Mouse (Mus musculus) midbrain, postnatal 0 days (tissue): ENCODE results near the gene Lat2. TPM values are rescaled to one million over a fixed set of nuclear protein-coding genes. Genes with fewer than 3 reads are reported as not detected.

ENCODE experiments used
- ATAC-seq: fragments of 200-750 bp; cut with Nextera tagmentation; 2 replicates; pipeline ENCODE4 v1.8.0; 2017; ENCODE audit warnings: moderate number of reproducible peaks, mild to moderate bottlenecking, moderate TSS enrichment, moderate library complexity; ENCODE audit not compliant: low FRiP score
- DNase-seq: peaks from one replicate; pipeline ENCODE4 v3.0.0-alpha.2; 2015; ENCODE audit warnings: low spot score
- H3K27ac ChIP-seq: fragments of 300-500 bp; sonication (generic); 2 replicates; pipeline ENCODE4 v1.5.1; 2014; ENCODE audit warnings: low read depth, mild to moderate bottlenecking, low read length, mixed read lengths
- H3K27me3 ChIP-seq: fragments of 300-500 bp; sonication (generic); 2 replicates; pipeline ENCODE4 v1.6.1; 2014; ENCODE audit warnings: low read length, control low read depth, mixed read lengths; ENCODE audit not compliant: insufficient read depth
- H3K36me3 ChIP-seq: fragments of 300-500 bp; sonication (generic); 2 replicates; pipeline ENCODE4 v1.6.1; 2014; ENCODE audit warnings: low read length, control low read depth, mixed read lengths; ENCODE audit not compliant: insufficient read depth
- H3K4me1 ChIP-seq: fragments of 300-500 bp; sonication (generic); 2 replicates; pipeline ENCODE4 v1.6.1; 2014; ENCODE audit warnings: mild to moderate bottlenecking, control low read depth, antibody characterized with exemption, low read length, mixed read lengths; ENCODE audit not compliant: insufficient read depth
- H3K4me2 ChIP-seq: fragments of 300-500 bp; sonication (generic); 2 replicates; pipeline ENCODE4 v1.6.1; 2014; ENCODE audit warnings: low read depth, mild to moderate bottlenecking, low read length, mixed read lengths; ENCODE audit not compliant: poor library complexity, severe bottlenecking
- H3K4me3 ChIP-seq: fragments of 300-500 bp; sonication (generic); 2 replicates; pipeline ENCODE4 v1.5.1; 2014; ENCODE audit warnings: low read depth, mild to moderate bottlenecking, low read length, moderate library complexity
- H3K9ac ChIP-seq: fragments of 300-500 bp; sonication (generic); replicated peaks from 2 replicates; pipeline ENCODE4 v1.6.1; 2014; ENCODE audit warnings: mild to moderate bottlenecking, low read length, moderate library complexity, mixed read lengths; ENCODE audit not compliant: poor library complexity, severe bottlenecking
- H3K9me3 ChIP-seq: fragments of 300-500 bp; sonication (generic); 2 replicates; pipeline ENCODE4 v1.6.1; 2016; ENCODE audit warnings: low read length, control low read depth
- CTCF ChIP-seq: IDR thresholded peaks from 2 replicates; pipeline ENCODE4 v1.5.1; 2016; ENCODE audit warnings: antibody characterized with exemption, mild to moderate bottlenecking
- WGBS: fragments of 180-500 bp; shearing (Covaris S2); extraction: QIAGEN DNeasy Blood & Tissue Kit; methylation state at CpG from one replicate; pipeline ENCODE4 v1.1.7; 2014; 5-methylcytosine and 5-hydroxymethylcytosine counted together
- polyA plus RNA-seq: library from polyadenylated mRNA; unstranded; fragments of >200 nt; fragmentation: Nextera tagmentation; extraction: Ambion mirVana; gene quantifications from 2 replicates; pipeline ENCODE4 v1.2.1, GENCODE M21; 2015
- total RNA-seq: library from RNA; depleted of rRNA; stranded (reverse); fragments of >200 nt; gene quantifications from 2 replicates; pipeline ENCODE4 v1.2.3, GENCODE M21; 2014

Gene Lat2
- total and polyA plus RNA-seq, 2 experiments from 2014 or later: 0.44 to 2.2 TPM

GRCm38 (mm10) chr5:134582221-134582907 lies 32.5 kb downstream of the Lat2 start:
- H3K36me3 ChIP-seq: no peaks in the 10 kb centered on the region
- no peaks in the 10 kb centered on the region for H3K27me3 ChIP-seq
- H3K9me3 ChIP-seq: no peaks in the 10 kb centered on the region
- no peaks in the 10 kb centered on the region for H3K4me1 ChIP-seq
- WGBS: 8% methylated on average over 30 of the region's 30 CpGs
- H3K9ac ChIP-seq: peak overlapping the region; percentile 73
- peak; percentile 90 for ATAC-seq
- peak; percentile 86 for TF ChIP-seq CTCF
- peak; percentile 98 for DNase-seq
- no peak overlapping the region for H3K27ac ChIP-seq
- peak overlapping the region; percentile 82 for H3K4me3 ChIP-seq
- H3K4me2 ChIP-seq: peak overlapping the region; percentile 89

GRCm38 (mm10) chr5:134581146-134581545 lies 33.7 kb downstream of the Lat2 start, which contains the start of gene Rfc2:
Gene Rfc2 (plus strand): TSS chr5:134581366.
- Histone ChIP-seq H3K9me3 (no peaks in the 10 kb centered on the region), H3K4me1 (no peaks in the 10 kb centered on the region)

GRCm38 (mm10) chr5:134579135-134579534 lies 35.7 kb downstream of the Lat2 start:
- DNase-seq: no peak
- no peak overlapping the region for H3K4me2 ChIP-seq
- H3K27ac ChIP-seq: no peak overlapping the region
- no peaks in the 10 kb centered on the region for H3K9me3 ChIP-seq
- H3K9ac ChIP-seq: no peak overlapping the region
- 57% methylated on average over 3 of the region's 3 CpGs for WGBS
- no peaks in the 10 kb centered on the region for H3K36me3 ChIP-seq
- TF ChIP-seq CTCF: no peak
- no peak for ATAC-seq
- H3K4me3 ChIP-seq: no peak overlapping the region
- no peaks in the 10 kb centered on the region for H3K27me3 ChIP-seq
- no peaks in the 10 kb centered on the region for H3K4me1 ChIP-seq

More at GRCm38 (mm10) chr5:134581146-134581545, 33.7 kb downstream of the Lat2 start, which contains the start of gene Rfc2:
- H3K9ac ChIP-seq: no peak within 1 kb of the TSS
- H3K27ac ChIP-seq: no peak within 1 kb of the TSS
- H3K4me3 ChIP-seq: no peak within 1 kb of the TSS
- ATAC-seq (no peak), DNase-seq (no peak)
- 84% methylated on average over 5 of the region's 5 CpGs for WGBS
- no peaks in the 10 kb centered on the region for H3K27me3 ChIP-seq
- no peaks in the 10 kb centered on the region for H3K36me3 ChIP-seq
- no peak for TF ChIP-seq CTCF
- no peak within 1 kb of the TSS for H3K4me2 ChIP-seq

- ATAC-seq (no peak), DNase-seq (no peak)
- 85% methylated on average over 7 of the region's 7 CpGs for WGBS
- Histone ChIP-seq H3K36me3 (no peaks in the 10 kb centered on the region), H3K27ac (no peak overlapping the region), H3K4me1 (0 out of 2 replicates have a peak, but pooled peaks cover 3% of the 10 kb centered on the region), H3K9ac (no peak overlapping the region), H3K4me2 (no peak overlapping the region), H3K27me3 (no peaks in the 10 kb centered on the region), H3K9me3 (no peaks in the 10 kb centered on the region), H3K4me3 (no peak overlapping the region)
- TF ChIP-seq CTCF: no peak
Measured at GRCm38 (mm10) chr5:134577534-134577933, 37.3 kb downstream of the Lat2 start.

- no peak overlapping the region for H3K4me2 ChIP-seq
- 80% methylated on average over 14 of the region's 14 CpGs for WGBS
- H3K4me1 ChIP-seq: 0 out of 2 replicates have a peak, but pooled peaks cover 3% of the 10 kb centered on the region
- ATAC-seq: no peak
- H3K4me3 ChIP-seq: no peak overlapping the region
- H3K9ac ChIP-seq: no peak overlapping the region
- no peak overlapping the region for H3K27ac ChIP-seq
- DNase-seq: no peak
- no peaks in the 10 kb centered on the region for H3K36me3 ChIP-seq
- peak; percentile 32 for TF ChIP-seq CTCF
- no peaks in the 10 kb centered on the region for H3K9me3 ChIP-seq
- no peaks in the 10 kb centered on the region for H3K27me3 ChIP-seq
Measured at GRCm38 (mm10) chr5:134576517-134577220, 38.2 kb downstream of the Lat2 start.

- 94% methylated on average over 5 of the region's 5 CpGs for WGBS
- TF ChIP-seq CTCF: no peak
- H3K9ac ChIP-seq: no peak overlapping the region
- DNase-seq (no peak), ATAC-seq (no peak)
- no peak overlapping the region for H3K27ac ChIP-seq
- no peaks in the 10 kb centered on the region for H3K9me3 ChIP-seq
- no peak overlapping the region for H3K4me2 ChIP-seq
- 0 out of 2 replicates have a peak, but pooled peaks cover 3% of the 10 kb centered on the region for H3K4me1 ChIP-seq
- H3K36me3 ChIP-seq: no peaks in the 10 kb centered on the region
- no peaks in the 10 kb centered on the region for H3K27me3 ChIP-seq
- H3K4me3 ChIP-seq: no peak overlapping the region
Measured at GRCm38 (mm10) chr5:134575833-134576232, 39.0 kb downstream of the Lat2 start.
